Mouse (Mus musculus): ENCODE results near the gene Tbc1d9. TPM values are rescaled to one million over a fixed set of nuclear protein-coding genes. Genes with fewer than 3 reads are reported as not detected.

The Tbc1d9 gene
- polyA plus RNA-seq (2012): 1.6 and 2.1 TPM in 2 replicates

DNA sequence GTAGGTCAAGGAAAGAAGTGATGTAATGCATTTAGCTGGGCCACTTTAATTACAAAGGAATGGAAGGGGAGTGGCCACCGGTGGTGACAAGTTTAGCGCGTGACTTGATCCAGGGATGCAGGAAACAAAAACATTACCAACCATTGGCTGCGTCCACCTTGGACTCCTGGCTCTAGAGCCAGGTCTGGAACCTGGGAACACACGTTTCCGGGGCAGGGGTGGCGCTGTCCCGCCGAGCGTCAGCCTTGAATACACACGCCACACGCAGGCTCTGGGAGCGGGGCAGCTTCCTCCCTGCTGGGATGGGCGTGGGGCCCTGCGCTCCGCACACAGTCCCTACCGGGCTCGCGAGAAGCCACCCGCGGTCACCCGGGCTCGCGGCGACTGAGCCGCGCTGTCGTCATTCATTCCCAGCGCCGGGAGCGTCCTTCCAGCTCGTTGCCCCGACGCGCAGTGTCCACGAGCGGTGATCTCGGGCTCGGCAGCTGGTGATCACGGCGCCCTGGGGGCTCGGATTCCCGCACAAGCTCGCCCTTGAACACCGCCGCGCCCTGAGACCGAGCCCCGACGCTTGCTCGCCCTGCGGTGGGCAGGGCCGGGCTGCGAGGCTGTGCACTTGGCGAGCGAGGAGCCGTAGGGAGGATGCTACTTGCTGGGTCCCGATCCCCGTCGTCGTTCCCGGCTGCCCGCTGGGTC lies at the start of gene Tbc1d9:
Gene Tbc1d9 (plus strand): TSS at position 118 of the 696 bp plus-strand sequence.

DNA sequence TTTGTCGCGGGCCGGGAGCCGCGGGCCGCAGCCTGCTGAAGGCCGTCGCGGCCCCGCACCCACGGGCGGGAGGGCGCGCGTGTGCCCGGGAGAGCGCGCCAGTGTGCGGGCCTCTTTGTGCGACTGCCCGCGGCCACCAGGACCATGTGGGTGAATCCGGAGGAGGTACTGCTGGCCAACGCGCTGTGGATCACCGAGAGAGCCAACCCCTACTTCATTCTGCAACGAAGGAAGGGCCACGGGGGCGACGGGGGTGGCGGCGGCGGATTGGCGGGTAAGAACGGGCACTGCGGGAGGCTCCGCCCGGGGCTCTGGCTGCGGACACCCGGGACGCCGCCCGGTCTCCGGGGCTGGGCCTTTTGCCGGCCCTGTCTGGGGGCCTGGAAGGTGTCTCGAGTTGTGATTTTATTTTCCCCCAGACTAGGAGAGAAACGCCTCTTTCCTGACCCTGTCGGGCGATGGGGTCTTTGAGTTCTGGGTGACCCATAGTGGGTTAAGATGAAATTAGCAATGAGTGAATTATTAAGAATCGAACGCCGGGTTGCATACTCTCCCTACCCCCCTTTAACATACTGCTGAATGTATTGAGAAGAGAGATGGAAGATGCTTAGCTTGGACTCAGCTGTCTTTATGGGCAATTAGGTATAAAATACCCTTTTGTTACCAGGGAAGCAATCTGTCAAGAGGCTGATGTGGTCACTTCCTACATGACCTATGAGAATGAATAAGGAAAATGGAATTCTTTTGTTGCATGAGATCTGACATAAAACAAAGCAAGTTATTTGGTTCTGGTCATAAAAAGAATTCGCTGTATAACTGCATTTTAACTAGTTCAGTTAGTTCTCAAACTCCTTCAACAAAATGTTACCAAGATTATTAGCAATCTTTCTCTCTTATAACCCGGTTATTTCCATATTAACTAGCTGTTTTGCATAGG lies 1.0 kb downstream of the Tbc1d9 start, which contains the start of gene Gm10645:
Gene Gm10645 (minus strand): TSS at position 240 of the 937 bp plus-strand sequence.

DNA sequence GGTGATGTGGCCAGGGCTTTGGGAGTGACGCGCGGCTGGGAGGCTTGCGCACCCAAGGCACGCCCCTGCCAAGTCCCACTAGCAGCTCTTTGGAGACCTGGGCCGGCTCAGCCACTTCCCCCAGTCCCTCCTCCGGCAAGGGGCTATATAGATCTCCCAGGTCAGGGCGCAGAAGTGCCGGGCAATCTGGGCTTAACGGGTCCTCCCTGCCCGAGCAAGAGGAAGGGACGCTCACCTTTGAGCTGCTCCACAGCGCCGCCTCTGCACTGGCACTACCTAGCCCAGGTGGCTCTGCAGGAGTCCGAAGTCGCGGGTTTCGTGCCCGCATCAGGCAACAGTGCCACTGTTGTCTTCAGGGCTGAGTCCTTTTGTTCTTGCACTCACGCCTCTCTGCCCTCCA lies 125.0 kb downstream of the Tbc1d9 start, which contains the start of gene Ucp1:
Gene Ucp1 (plus strand): TSS at position 177 of the 400 bp plus-strand sequence.

Other genes starting within 250 kb of the Tbc1d9 start
- 0.14 and 0.57 TPM in 2 replicates for gene Gm10645, start 818 bp downstream of the Tbc1d9 start, polyA plus RNA-seq (2012)
- gene Ucp1, start 125.0 kb downstream of the Tbc1d9 start, polyA plus RNA-seq (2012): not detected in 2 replicates
- 0.16 and 0.36 TPM in 2 replicates for gene Elmod2, start 167.1 kb downstream of the Tbc1d9 start, polyA plus RNA-seq (2012)
- gene Mgat4d, start 183.1 kb downstream of the Tbc1d9 start, polyA plus RNA-seq (2012): not detected in 2 replicates
- gene Clgn, start 224.5 kb downstream of the Tbc1d9 start, polyA plus RNA-seq (2012): 0.06 TPM in 1 of 2 replicates, not detected in the other

Data from megakaryocyte-erythroid progenitor cell, adult 5 weeks (primary cell).